Mouse (Mus musculus) stomach, embryonic 14.5 days (tissue): Measurements from ENCODE around the gene Adam4. TPM values are rescaled to one million over a fixed set of nuclear protein-coding genes. Genes with fewer than 3 reads are reported as not detected.
"Not testable (repeated sequence)": the region's sequence is repeated elsewhere in the genome, so short reads cannot be mapped to it uniquely, and the experiment has no call there.

Source experiments
- ATAC-seq: fragments of 200-750 bp; cut with Nextera tagmentation; 2 replicates; pipeline ENCODE4 v1.8.0; 2017; ENCODE audit warnings: low read depth, moderate TSS enrichment; ENCODE audit not compliant: insufficient number of reproducible peaks, insufficient read depth, low FRiP score
- H3K27ac ChIP-seq: fragments of 300-500 bp; sonication (generic); 2 replicates; pipeline ENCODE4 v1.5.1; 2014; ENCODE audit warnings: mild to moderate bottlenecking, low read length, moderate library complexity, mixed read lengths
- H3K27me3 ChIP-seq: fragments of 300-500 bp; sonication (generic); 2 replicates; pipeline ENCODE4 v1.6.1; 2014; ENCODE audit warnings: low read length, control low read depth, mixed read lengths; ENCODE audit not compliant: control insufficient read depth, insufficient read depth
- H3K36me3 ChIP-seq: fragments of 300-500 bp; sonication (generic); 2 replicates; pipeline ENCODE4 v1.6.1; 2014; ENCODE audit warnings: mild to moderate bottlenecking, control low read depth, low read length, moderate library complexity, mixed read lengths; ENCODE audit not compliant: control insufficient read depth, insufficient read depth
- H3K4me1 ChIP-seq: fragments of 300-500 bp; sonication (generic); 2 replicates; pipeline ENCODE4 v1.6.1; 2014; ENCODE audit warnings: low read length, control low read depth, mixed read lengths; ENCODE audit not compliant: control insufficient read depth, insufficient read depth
- H3K4me2 ChIP-seq: fragments of 300-500 bp; sonication (generic); replicated peaks from 2 replicates; pipeline ENCODE4 v1.6.1; 2014; ENCODE audit warnings: low read depth, low read length, control low read depth
- H3K4me3 ChIP-seq: fragments of 300-500 bp; sonication (generic); 2 replicates; pipeline ENCODE4 v1.5.1; 2014; ENCODE audit warnings: low read depth, low read length, control low read depth
- H3K9ac ChIP-seq: fragments of 300-500 bp; sonication (generic); replicated peaks from 2 replicates; pipeline ENCODE4 v1.6.1; 2014; ENCODE audit warnings: low read depth, mild to moderate bottlenecking, control low read depth, low read length, moderate library complexity, mixed read lengths
- H3K9me3 ChIP-seq: fragments of 300-500 bp; sonication (generic); 2 replicates; pipeline ENCODE4 v1.6.1; 2016; ENCODE audit warnings: low read depth, low read length, control low read depth; ENCODE audit not compliant: control insufficient read depth
- WGBS: fragments of 180-500 bp; shearing (Covaris S2); extraction: QIAGEN DNeasy Blood & Tissue Kit; methylation state at CpG from one replicate; pipeline ENCODE4 v1.1.7; 2014; 5-methylcytosine and 5-hydroxymethylcytosine counted together
- polyA plus RNA-seq: library from polyadenylated mRNA; unstranded; fragments of >200 nt; fragmentation: Nextera tagmentation; extraction: Ambion mirVana; gene quantifications from 2 replicates; pipeline ENCODE4 v1.2.1, GENCODE M21; 2014

Gene Adam4
- polyA plus RNA-seq, result 0.90 and 1.3 TPM in 2 replicates

DNA sequence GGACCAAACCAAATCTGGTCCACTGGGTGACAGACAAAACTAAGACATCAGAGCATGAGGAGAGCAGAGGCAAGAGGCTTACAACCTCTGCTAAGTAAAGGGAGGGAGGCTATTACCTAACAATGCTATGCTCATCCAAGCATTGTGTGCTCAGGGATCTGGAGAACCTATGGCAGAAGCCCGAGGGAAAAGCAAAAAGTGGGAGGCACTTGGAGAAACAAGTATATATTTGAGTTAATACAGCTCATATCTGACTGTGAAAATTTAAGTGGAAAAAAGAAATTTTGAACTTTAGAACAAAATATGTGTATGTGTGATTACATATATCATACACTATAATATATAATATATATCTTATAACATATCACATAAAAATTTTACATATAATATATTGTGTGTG is at the start of gene Adam4:
TSS of gene Adam4 (minus strand) at position 101 of the 400 bp plus-strand sequence.
- Histone ChIP-seq H3K9ac (no peak within 1 kb of the TSS), H3K27ac (no peak within 1 kb of the TSS), H3K4me2 (no peak within 1 kb of the TSS), H3K9me3 (peaks cover 4% of the 10 kb centered on the region; the same call in 1 of the 2 replicates), H3K4me1 (no peaks in the 10 kb centered on the region), H3K4me3 (no peak within 1 kb of the TSS), H3K27me3 (no peaks in the 10 kb centered on the region), H3K36me3 (no peaks in the 10 kb centered on the region)
- no peak for ATAC-seq
- WGBS, result 88% methylated on average over 1 of the region's 1 CpGs

DNA sequence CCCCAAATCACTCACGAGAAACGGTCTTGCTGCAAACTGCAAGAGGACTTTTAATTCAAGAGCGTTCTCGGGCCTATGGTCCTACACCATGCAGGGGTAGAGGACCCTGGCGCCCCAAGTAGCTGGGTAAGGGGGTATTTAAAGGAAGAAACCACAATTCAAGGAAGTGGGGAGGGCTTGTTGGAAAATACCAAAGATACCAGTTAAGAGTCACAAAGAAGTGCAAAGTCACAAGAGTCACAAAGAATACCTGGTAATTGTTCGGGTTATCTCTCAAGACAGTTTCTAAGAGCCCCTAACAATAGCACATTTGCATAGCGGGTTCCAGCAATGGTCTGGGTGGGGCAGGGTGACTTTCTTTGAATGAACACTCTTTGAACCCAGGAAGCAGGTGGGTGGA is 37.3 kb upstream of the Adam4 start:
- not testable (repeated sequence) for H3K4me2 ChIP-seq, H3K36me3 ChIP-seq, H3K4me3 ChIP-seq, H3K27ac ChIP-seq, H3K9ac ChIP-seq, ATAC-seq, H3K27me3 ChIP-seq, H3K4me1 ChIP-seq, H3K9me3 ChIP-seq
- 95% methylated on average over 7 of the region's 7 CpGs for WGBS

DNA sequence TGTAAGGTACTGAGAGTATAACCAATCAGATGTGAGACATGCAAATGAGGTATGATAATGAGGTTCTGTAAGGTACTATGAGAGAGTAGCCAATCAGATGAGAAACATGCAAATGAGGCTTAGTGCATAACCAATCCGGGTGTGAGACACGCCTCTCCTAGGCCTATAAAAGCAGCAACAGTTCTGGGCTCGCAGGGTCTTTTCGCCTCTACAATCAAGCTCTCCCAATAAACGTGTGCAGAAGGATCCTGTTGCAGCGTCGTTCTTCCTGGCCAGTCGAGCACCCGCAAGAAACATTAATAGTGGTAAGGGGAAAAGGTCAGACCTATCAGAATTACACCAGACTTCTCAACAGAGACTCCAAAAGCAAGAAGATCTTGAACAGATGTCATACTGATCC is 17.2 kb upstream of the Adam4 start:
- H3K4me2 ChIP-seq, H3K9me3 ChIP-seq, H3K4me1 ChIP-seq, H3K36me3 ChIP-seq, H3K27me3 ChIP-seq, ATAC-seq, H3K4me3 ChIP-seq, H3K27ac ChIP-seq, H3K9ac ChIP-seq: not testable (repeated sequence)
- 92% methylated on average over 9 of the region's 9 CpGs for WGBS

DNA sequence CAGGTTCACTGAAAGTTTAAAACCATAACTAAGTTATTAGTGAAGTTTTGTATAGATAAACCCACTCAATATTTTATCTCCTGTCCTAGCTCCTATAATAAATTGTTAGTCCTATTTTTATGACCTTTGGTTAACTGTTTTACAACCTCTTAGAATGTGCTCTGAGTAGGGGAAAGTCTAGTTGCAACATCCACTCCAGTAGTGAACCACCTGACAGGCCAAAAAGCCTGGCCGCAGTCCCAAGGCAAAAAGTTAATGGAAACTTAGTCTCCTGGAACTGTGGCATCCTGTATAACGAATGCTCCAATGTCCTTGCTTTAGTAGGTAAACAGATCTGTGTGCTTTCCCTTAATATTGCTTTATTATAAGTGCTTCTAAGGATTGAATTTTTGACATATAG is 13.0 kb upstream of the Adam4 start:
- not testable (repeated sequence) for H3K9ac ChIP-seq, H3K4me3 ChIP-seq, H3K27ac ChIP-seq, H3K4me1 ChIP-seq, H3K4me2 ChIP-seq, H3K36me3 ChIP-seq, ATAC-seq, H3K27me3 ChIP-seq, H3K9me3 ChIP-seq
- WGBS, result 45% methylated on average over 2 of the region's 2 CpGs

DNA sequence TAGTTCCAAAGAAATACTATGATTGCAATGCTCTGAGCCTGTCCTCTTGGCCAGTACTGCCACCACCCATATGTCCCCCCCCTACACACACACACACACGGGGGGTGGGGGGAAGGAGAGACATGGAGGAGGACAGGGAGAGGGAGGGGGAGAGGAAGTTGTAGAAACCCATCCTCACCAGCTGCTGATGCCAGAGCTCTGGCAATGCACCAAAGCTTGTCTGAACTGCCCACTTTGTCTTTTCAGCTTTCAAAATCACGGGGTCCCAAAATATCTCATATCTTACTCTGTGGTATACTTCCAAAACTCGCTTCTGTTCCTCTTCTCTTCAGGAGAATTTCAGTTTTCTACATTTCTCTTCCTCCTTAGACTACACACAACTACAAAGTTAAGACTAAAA is 8.5 kb downstream of the Adam4 start:
- H3K9me3 ChIP-seq, result no peaks in the 10 kb centered on the region
- no peak overlapping the region for H3K4me3 ChIP-seq
- no peaks in the 10 kb centered on the region for H3K36me3 ChIP-seq
- H3K4me1 ChIP-seq, result no peaks in the 10 kb centered on the region
- no peak overlapping the region for H3K4me2 ChIP-seq
- 81% methylated on average over 3 of the region's 3 CpGs for WGBS
- ATAC-seq, result no peak
- no peak overlapping the region for H3K9ac ChIP-seq
- H3K27me3 ChIP-seq, result no peaks in the 10 kb centered on the region
- H3K27ac ChIP-seq, result no peak overlapping the region

DNA sequence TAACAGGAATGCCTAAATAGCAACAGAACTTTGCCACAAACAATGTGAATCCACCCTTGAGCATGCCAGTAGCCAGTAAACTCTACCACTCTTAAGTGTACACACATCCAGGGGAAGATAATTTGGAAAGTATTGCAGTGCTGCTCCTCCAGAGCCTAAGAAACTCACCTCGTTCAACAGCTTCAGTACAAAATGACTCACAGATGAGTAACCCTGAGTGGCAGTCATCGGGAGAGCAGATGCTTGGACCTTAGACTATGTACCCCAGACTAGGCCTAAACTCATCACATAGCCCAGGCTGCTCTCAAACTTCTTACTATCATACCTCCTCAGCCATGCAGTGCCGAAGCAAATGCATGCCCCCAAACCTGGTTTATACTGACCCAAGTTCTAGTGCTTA is 12.8 kb downstream of the Adam4 start:
- Histone ChIP-seq H3K36me3 (no peaks in the 10 kb centered on the region), H3K4me1 (no peaks in the 10 kb centered on the region), H3K4me2 (no peak overlapping the region), H3K27ac (no peak overlapping the region), H3K4me3 (no peak overlapping the region), H3K9me3 (no peaks in the 10 kb centered on the region), H3K27me3 (no peaks in the 10 kb centered on the region), H3K9ac (no peak overlapping the region)
- WGBS, result 82% methylated on average over 3 of the region's 3 CpGs
- no peak for ATAC-seq

DNA sequence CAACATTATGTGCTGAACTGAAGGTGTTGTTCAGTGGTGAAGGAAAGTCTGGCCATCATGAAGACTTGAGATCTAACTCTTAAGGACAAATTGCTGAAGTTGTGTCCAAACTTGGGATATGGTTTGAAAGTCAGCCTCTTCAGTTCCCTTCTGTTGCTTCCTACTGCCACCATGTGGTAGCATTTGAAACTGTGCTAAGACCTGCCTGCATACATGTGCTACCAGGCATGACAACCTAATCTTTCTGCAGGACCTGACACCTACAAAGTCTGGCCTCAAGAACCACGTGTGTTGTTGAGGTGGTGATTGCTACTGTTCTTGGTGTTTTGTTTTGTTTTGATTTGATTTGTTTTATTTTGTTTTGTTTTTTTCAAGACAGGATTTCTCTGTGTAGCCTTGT is 19.6 kb downstream of the Adam4 start:
- no peak overlapping the region for H3K4me3 ChIP-seq

DNA sequence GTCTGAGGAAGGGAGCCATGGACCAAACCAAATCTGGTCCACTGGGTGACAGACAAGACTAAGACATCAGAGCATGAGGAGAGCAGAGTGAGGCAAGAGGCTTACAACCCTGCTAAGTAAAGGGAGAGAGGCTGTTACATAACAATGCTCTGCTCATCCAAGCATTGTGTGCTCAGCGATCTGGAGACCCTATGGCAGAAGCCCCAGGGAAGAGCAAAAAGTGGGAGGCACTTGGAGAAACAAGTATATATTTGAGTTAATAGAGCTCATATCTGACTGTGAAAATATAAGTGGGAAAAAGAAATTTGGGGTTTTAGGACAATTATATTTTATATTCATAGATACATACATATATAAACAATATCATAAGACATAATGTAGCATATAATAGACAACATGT is 42.4 kb downstream of the Adam4 start, which contains the start of gene Gm4787:
TSS of gene Gm4787 (minus strand) at position 101 of the 400 bp plus-strand sequence.
- not testable (repeated sequence) for H3K27me3 ChIP-seq, H3K9me3 ChIP-seq, H3K4me3 ChIP-seq, H3K27ac ChIP-seq, H3K4me1 ChIP-seq, H3K4me2 ChIP-seq, H3K9ac ChIP-seq, H3K36me3 ChIP-seq, ATAC-seq
- 87% methylated on average over 1 of the region's 1 CpGs for WGBS

More for the DNA sequence above, 19.6 kb downstream of the Adam4 start:
- Histone ChIP-seq H3K9me3 (no peaks in the 10 kb centered on the region), H3K4me2 (no peak overlapping the region), H3K27me3 (no peaks in the 10 kb centered on the region), H3K4me1 (no peaks in the 10 kb centered on the region), H3K36me3 (no peaks in the 10 kb centered on the region), H3K27ac (no peak overlapping the region), H3K9ac (no peak overlapping the region)
- WGBS, result 19% methylated on average over 1 of the region's 1 CpGs
- ATAC-seq, result no peak
